Mouse (Mus musculus): ENCODE data around the gene Tmem8b.

Gene Tmem8b

DNA sequence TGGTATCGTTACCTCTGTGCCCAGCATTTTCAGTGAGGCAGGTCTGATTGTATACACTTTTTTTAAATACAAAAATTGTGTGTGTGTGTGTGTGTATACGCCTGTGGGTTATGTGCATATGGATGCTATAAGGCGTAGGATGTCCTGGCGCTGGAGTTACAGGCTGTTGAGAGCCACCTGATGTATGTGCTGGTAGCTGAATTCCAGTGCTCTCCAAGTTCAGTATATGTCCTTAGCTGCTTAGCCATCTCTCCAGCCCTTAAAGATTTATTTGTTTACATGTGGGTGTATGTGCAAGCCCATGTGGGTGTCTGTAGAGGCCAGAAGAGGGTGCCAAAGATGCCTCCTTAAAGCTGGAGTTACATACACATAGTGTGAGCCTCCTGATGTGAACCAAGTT is 11.6 kb upstream of the Tmem8b start:
- DNase-seq = no peak

DNA sequence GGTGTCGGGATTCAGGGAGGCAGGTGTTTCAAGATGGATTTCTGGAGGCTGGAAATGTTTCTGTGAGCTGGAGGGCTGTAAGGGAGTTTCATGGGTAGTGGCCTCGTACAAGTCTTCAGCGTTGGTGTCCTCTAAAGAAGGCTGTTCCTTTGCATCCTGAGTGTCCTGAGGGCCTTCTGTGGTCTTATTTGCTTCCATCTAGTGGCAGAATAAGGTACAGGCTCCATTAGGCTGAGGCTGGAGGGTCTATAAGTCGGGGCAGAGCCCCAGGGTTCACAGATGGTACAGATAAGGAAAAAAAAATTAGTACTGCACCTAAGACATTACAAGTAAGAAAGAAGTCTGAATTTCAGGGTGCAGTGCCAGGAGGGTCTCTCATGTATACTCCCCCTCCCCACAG is 2.4 kb upstream of the Tmem8b start:
- no peak for DNase-seq

DNA sequence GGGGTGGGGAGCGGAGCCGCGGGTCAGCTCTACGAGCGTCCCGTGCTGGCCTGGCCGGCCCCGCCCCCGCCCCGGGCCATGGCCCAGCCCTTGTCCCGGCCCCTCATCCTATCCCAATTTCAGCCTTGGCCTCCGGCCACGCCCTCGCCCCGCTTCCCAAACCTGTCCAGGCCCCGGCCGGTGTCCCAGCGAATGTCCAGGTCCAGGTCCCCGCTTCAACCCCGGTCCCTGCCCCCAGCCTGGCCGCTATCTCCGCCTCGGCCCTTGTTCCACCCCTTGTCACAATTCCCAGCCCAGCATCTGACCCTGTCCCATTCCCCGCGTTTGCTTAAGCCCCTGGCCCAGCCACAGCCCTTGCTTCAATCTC is 640 bp downstream of the Tmem8b start:
- no peak for DNase-seq

DNA sequence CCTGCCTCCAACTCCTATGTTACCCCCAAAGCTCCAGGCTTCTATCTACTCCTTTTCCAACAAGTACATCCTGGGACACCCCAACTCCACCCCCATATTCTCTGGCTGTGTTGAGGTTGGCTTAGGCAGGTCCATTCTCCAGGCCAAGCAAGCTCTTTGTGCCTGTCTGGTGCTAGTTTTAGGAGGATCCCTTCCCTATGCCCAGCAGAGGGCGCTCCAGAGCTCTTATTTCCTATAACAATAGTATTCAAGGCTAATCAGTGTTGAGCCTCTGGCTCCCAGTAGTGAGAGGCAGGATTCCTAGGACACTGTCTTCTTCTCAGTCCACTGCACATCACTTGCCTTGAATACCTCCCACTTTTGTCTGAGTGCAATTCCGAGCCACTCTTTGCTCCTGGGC is 3.3 kb downstream of the Tmem8b start:
- peak; percentile 93 for DNase-seq

DNA sequence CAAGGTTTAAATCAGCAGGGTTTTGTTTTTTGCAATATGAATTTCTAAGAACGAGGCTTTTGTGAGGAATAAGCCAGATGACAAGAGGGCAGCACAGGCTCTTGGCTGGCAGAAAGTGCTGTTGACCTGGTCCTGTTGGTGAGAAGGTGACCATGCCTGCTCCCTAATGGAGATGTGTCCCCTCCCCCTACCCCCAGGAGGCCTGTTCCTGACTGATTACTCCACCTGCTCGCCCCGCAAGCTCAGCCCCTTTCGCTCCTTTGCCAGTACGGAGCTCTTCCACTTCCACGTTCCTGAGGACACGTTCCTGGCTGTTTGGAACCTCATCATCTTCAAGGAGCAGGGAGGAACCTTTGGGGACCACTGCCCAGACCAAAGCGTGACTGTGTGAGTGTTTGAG is 4.9 kb downstream of the Tmem8b start:
- DNase-seq = no peak

DNA sequence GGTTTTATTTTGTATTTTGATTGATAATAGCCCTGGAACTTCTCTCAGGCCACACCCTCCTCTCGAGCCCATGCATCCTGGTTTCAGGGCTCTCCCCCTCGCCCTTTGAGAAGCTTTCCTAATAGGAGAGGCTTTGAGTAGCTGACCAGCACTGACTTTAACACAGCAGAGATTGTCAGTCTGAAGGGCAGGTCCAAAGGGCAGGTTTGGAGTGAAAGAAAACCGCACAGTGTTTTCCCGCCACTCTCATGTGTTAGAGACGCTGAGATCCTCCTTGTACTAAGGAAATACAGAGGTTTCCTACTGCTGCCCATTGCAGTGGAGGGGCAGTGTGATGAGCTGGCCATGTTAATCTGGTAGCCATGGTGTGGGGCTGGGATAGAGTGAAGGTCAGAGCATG is 6.2 kb downstream of the Tmem8b start:
- no peak for DNase-seq

DNA sequence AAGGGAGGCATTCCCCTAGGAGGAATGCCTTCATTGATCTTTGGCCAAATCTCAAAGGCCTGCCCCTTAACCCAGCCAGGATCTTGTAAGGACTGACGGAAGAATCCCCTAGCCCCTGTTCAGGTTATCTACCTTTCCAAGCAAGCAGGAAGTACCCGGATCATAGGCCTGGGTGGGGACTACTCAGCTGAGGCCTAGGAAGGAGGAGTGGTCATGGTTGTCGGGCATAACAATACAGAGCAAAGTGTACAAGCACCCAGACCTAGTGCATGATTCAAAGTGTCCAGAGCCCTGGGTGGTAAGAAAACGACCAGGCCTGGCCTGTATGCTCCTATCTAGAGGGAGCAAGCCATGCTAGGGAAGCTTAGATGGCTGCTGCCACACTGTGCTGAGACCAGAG is 6.8 kb downstream of the Tmem8b start:
- no peak for DNase-seq

DNA sequence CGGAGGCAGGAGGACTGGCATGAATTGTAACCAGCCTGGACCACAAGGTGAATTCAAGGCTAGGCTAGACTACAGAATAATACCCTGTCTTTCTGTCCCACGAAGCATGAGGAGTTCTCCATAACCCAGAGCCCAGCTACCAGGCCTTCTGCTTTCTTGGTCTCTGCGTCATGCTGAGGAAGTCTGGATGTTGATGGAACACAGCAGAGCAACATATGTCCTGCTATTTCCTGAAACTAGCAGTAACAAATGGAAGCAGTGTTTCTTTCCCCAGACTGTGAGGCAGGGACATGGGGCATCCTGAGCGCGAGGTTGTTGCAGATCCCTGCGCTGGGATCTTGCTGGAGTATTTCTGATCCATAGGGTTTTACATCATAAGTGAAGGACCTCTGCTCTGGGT is 9.8 kb downstream of the Tmem8b start:
- DNase-seq = no peak

DNA sequence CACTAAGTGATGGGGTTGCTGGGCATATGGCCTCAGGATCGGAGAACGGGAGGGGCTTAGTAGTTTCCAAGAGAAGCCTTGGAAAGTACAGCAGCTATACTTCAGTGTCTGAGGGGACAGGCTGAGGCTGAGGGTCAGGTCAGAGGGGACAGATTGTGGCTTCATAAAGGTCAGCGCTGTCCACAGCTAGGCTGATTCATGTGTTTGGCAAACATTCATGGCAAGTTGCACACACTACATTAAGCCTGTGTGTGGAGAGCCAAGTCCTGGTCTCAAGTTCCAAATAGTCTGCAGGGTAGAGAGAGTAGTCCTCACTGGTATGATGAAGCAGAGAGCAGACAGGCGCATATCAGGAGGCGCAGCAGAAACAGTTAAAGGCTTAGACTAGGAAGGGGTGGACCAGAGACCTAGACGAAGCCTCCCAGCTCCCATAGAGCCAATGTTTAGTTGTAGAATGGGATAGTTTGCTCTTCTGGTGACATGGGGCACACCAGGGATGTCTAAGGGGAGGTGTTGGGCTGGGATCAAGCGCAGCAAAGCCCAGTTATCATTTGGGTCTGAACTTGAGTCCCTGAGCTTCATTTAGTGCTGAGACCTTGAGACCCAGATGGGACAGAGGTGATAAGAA is 10.8 kb downstream of the Tmem8b start:
- no peak for DNase-seq

DNA sequence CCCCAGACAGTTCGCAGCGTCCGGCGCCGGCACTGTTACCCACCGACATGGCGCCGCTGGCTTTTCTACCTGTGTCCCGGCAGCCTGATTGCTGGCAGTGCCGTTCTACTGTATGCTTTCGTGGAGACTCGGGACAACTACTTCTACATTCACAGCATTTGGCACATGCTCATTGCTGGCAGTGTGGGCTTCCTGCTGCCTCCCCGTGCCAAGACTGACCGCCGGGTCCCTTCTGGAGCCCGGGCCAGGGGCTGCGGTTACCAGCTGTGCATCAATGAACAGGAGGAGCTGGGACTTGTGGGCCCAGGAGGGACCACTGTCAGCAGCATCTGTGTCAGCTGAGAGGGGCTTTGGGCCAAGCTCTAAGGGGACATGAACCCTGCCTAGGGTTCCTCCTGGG is 21.2 kb downstream of the Tmem8b start:
- DNase-seq = no peak

DNA sequence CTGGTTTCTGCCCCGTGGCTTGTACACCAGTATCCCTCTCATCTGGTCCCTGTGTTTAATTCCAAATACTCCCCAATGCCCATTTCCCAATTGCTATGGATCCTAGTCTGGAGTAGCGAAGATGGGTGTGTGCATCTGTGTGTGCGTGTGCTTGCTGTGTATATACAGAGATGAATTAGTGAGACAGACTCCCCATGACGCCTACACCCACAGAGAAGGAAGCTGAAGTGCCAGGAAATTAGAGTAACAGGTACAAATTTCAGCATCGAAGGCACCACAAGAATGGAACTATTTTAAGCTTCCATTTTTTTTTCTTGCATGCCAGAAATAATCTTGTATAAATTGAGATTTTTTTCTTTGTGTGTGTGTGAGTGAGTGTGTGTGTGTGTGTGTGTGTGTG is 22.3 kb downstream of the Tmem8b start:
- DNase-seq = no peak

DNA sequence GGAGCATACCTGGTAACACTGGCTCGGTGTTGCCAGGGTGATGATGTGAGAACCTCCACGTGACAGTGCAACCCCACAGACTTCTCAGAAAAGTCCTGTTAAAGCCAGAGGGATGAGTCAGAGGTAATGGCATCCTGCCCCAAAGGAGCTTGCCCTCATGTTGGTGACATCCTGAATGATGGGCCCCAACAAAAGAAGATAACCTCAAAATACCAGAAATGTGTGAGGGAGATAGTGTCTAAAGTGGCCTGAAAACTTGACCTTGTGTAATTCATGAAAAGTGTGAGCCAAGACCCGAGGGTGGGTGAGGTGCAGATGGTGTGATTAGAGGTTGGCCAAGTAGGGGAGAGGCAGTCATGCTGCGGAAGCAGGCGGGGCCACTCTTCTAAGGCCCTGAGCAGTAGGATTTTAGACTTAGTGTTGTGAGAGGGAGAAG is 25.1 kb downstream of the Tmem8b start:
- no peak for DNase-seq

DNA sequence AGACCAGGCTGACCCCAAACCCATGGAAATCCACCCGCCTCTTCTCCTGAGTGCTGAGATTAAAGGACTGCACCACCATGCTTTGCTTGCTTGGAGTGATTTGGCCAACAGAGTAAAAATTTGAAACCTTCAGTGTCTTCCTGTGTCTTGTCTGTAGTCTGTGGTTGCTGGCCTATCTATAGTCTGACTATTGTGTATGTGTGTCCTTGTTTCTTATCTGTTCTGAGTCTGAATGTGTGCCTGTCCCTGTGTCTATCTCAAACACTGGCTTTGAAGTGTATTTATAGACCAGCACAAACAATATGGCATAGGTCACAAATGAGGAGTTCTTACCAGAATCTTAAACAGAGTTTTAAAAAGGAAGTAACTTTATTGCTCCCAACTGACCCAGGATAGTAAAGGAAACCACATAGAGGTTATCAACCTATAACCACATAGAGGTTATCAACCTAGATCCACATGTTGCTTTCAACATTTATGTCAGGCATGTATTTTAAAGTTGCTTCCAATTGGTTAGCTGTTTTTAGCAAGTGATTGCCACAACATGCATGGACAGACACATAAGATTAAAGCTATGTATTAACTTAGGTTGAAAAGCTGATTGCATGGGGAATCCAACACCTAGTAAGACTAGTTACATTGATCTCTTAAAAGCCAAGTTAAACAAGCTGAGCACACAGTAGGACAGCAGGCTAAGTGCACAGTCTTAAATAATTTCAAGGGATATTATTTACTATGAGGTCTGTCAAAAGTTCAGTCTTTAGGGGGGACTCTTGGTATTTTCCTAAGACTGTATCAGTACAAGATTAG is 25.9 kb downstream of the Tmem8b start:
- DNase-seq = no peak

DNA sequence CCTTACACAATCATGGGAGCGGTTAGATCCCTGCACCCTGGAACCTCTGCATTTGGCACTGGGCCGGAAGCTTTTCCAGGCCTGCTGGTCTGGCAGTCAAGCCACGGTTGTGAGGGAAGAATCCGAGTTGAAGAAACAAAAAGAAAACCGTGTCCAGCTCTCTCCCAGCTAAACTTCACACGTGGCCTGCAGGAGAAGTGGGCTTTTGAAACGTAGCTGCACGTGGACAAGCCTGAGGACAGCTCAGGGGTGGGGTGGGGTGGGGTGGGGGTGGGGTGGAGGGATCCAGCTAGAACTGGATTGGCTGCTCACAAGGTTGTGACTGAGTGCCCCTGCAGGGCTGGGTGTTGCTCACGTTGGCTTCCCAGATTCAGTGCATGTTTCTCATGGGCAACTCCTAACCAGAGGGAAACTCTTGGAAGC is 26.5 kb downstream of the Tmem8b start:
- no peak for DNase-seq

DNA sequence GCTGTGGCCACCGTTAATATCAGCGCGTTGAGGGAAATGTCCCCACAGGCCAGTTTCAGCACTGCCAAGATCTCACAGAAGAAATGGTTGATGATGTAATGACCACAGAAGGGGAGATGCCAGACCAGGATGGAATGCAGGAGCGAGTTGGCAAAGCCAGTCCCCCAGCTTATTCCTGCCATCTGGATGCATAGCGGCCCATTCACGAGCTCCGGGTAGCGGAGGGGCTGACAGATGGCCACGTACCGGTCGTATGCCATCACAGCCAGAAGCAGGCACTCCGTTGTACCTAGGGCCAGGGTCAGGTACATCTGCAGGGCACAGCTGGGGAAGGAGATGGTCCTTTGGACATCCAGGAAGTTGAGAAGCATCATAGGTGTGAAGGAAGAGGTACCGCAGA is 27.8 kb downstream of the Tmem8b start:
- no peak for DNase-seq

DNA sequence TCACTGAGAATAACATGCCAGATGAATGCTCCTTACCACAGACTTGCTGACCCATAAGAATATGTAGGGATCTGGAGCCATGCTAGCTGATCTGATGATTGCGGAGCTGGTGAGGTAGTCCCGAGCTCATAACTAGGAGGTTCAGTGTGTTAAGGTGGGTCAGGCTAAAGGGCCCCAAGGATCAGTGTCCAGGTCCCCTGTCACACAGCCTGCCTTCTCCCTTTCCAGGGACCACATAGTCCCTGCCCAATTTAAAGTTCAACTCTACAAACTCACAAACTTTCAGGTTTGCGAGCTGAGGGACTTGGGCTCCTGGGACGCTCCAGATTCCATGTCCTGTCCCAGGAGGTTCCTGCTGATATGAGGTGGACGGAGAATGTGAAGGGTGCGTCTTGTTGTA is 31.9 kb downstream of the Tmem8b start, which contains the start of gene Olfr70:
Gene Olfr70 (minus strand): TSS at position 101 of the 400 bp plus-strand sequence.
- DNase-seq = no peak

DNA sequence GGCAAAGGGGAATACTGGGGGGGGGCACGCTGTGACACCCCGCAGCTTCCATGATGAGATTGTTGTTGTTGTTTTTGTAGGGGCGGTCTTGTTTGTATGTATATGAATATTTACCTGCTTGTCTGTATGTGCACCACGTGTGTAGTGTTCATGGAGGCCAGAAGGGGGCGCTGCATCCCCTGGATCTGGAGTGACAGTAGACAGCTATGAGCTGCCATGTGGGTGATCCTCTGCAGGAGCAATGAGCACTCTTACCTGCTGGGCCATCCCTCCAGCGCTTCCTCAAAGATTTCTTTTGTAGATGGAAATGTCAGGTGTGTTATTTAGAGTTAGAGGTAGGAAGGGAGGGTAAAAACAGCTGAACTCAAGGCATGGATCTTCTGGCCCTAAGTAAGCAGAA is 34.7 kb downstream of the Tmem8b start:
- peak; percentile 24 for DNase-seq

DNA sequence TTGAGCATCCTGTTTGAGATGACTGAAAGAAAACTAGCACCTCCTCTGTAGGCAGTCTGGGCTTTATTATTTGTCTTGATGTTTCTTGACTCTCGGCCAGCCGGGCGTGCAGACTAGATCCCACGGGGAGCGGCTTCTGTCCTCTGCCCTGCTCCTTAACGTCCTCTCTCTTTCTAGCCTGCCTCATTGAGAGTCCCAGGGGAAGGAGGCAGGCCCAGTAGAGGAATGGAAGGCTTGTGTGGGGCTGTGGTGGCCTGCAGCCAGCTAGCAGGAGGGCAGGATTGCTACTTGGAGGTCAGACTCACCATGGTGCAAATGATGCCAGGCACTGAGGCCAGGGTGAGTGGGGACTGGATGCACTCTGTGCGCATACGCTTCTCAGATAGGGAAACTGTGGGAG is 35.1 kb downstream of the Tmem8b start:
- DNase-seq = no peak

DNA sequence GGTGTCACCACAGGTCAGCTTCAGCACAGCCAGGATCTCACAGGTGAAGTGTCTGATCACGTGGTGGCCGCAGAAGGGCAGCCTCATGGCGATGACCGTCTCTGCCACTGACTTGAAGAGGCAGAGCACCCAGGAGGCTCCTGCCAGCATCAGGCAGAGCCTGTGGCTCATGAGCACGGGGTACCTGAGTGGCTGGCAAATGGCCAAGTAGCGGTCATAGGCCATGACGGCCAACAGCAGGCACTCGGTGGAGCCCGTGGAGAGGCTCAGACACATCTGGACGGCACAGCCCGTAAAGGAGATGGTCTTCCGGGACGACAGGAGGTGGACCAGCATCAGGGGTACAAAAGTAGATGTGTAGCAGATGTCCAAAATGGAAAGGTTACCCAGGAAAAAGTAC is 37.2 kb downstream of the Tmem8b start:
- no peak for DNase-seq

DNA sequence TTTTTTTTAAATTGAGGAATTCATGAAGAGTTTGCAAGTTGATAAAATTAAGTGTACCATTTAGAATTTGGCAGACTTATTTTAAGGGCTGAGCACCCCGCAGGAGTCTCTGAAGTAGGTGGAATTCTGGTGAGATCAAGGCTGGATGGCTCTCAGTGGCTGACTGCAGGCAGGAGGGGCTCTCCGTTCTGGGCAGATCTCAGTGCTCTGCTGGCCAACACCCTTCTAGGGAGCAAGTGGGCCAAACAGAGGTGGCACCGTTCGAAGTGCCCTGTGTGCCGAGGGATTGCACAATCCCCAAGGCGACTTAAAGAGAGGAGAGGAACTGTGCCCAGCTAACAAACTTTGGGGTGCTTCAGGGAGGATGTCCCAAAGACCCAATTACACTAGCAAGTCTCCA is 41.1 kb downstream of the Tmem8b start, which contains the start of gene Olfr71:
Gene Olfr71 (minus strand): TSS at position 387 of the 400 bp plus-strand sequence.
- no peak for DNase-seq

DNA sequence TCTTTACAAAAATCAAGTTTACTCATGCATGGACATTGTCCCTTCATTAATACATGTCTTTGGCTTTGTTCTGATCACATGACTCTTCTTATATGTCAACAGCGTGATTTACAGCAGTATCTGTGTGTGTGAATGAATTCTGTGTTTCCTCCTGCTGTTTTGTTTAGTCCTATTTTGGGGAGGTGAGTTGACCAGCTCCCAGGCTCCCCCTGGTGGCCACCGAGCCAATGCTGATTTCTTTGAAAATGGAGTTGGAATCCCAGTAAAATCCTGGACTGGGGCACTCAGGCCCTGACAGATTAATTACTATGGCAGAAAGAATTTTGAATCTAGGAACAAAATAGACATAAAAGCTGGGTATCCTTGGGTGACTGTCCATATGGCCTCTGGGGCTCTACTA is 43.0 kb downstream of the Tmem8b start:
- DNase-seq = peak; percentile 90

DNA sequence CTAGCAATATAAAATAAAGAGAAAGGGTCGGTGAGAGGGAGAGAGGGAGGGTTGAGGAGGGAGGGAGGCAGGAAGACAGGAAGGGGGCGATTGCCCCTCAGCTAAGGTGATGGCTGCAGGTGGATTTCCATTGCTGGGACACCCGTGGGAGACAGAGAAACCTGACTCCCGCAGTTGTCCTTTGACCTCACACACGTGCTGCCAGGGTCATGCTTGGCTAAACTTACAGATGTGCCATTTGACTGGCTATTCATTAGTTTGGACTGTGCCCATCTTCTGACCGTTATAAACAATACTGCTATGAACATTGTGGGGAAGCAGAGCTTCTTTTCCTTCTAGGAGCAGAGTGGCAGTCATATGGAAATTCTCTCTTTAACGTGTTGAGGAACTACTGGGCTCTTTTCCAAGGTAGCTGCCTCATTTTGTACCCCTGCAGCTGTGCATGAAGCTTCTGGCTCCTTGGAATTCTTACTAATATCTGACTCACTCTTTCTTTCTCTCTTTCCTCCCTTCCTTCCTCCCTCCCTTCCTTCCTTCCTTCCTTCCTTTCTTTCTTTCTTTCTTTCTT is 45.0 kb downstream of the Tmem8b start:
- DNase-seq = no peak

DNA sequence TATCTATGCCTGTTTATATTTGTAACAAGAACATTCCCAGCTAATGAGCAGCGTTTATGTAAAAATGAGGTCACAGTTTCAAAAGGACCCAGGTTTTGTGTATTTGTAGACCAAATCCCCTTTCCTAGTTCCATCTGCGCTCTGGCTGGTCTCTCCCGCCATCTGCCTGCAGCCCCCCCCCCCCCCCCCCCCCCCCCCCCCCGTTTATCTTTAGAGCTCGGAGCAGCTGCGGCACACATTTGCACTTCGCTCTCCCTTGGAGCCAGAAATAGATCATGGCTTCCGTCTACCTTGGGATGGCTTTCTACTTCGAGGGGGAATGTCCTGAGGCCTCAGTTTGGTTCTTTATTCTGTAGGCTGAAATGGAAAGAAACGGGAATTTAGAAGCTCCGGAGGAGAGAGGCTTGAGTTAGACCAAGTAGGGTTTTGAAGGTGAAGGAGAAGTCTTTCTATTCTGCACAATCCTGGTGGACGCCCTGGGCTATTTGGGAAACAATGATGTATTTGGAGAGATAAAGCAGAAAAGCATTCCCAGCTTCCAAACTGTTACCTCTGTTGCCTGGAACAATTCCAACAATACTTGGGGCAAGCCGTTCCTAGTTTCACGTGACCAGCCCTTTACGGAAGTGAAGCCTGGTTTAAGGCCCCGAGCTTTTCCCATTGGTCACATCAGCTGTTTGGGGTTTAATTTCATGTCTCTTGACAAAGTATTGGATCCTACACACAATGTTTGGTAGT is 51.9 kb downstream of the Tmem8b start:
- DNase-seq = no peak

DNA sequence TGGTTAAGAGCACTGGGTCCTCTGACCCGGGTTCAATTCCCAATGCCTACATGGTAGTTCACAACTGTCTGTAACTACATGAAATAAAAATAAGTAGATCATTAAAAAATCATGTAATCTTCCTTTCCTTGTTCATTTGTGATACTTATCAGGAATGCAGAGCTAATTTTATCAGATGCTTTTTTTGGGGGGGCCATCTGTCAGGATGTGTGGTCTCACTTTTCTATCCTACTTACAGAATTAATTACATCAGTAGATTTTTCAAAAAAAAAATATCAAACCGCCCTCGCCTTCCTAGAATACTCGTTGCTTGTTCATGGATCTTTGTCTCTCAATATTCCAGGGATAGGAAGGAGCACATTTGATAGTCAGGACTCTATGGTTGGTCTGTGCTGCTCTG is 53.4 kb downstream of the Tmem8b start:
- DNase-seq = no peak
